Mouse (Mus musculus): ENCODE measurements around the gene Ptprd. TPM values are rescaled to one million over a fixed set of nuclear protein-coding genes. Genes with fewer than 3 reads are reported as not detected.
"Not testable (repeated sequence)": the region's sequence is repeated elsewhere in the genome, so short reads cannot be mapped to it uniquely, and the experiment has no call there.

The Ptprd gene
- total and polyA plus RNA-seq, 3 experiments, result not detected

GRCm38 (mm10) chr4:76037178-76037577 lies 2174.6 kb downstream of the Ptprd start:
- H3K36me3 ChIP-seq (ENCODE audit: control insufficient read depth in 1 of 2, insufficient read depth in 2 of 2, low read length in 2 of 2); H3K79me2 ChIP-seq (ENCODE audit: control insufficient read depth, insufficient read depth, low read length, poor library complexity); H3K9ac ChIP-seq (ENCODE audit: control insufficient read depth, low read depth, low read length, poor library complexity, severe bottlenecking); H3K4me1 ChIP-seq (ENCODE audit: control insufficient read depth in 1 of 2, insufficient read depth in 2 of 2, low read length in 2 of 2); H3K9me3 ChIP-seq (replicated peaks; ENCODE audit: insufficient read depth, low read length); H3K27ac ChIP-seq (ENCODE audit: control insufficient read depth, low read depth, low read length); H3K4me3 ChIP-seq (ENCODE audit: control insufficient read depth in 1 of 2, insufficient read depth in 1 of 2, low read depth in 2 of 2, low read length in 2 of 2); DNase-seq (ENCODE audit: low read depth, low spot score); H3K27me3 ChIP-seq (ENCODE audit: control insufficient read depth in 1 of 2, insufficient read depth in 2 of 2, low read length in 2 of 2): not testable (repeated sequence)

- Histone ChIP-seq H3K27ac (ENCODE audit: control insufficient read depth, low read depth, low read length) (no peak overlapping the region), H3K9ac (ENCODE audit: control insufficient read depth, low read depth, low read length, poor library complexity, severe bottlenecking) (no peak overlapping the region), H3K27me3 (ENCODE audit: control insufficient read depth in 1 of 2, insufficient read depth in 2 of 2, low read length in 2 of 2) (no peaks in the 10 kb centered on the region), H3K4me3 (ENCODE audit: control insufficient read depth in 1 of 2, insufficient read depth in 1 of 2, low read depth in 2 of 2, low read length in 2 of 2) (no peak overlapping the region), H3K9me3 (replicated peaks; ENCODE audit: insufficient read depth, low read length) (no peaks in the 10 kb centered on the region), H3K4me1 (ENCODE audit: control insufficient read depth in 1 of 2, insufficient read depth in 2 of 2, low read length in 2 of 2) (no peaks in the 10 kb centered on the region), H3K36me3 (ENCODE audit: control insufficient read depth in 1 of 2, insufficient read depth in 2 of 2, low read length in 2 of 2) (no peaks in the 10 kb centered on the region), H3K79me2 (ENCODE audit: control insufficient read depth, insufficient read depth, low read length, poor library complexity) (no peaks in the 10 kb centered on the region)
- no peak for DNase-seq (ENCODE audit: low read depth, low spot score)
- TF ChIP-seq MYC (IDR thresholded peaks at IDR 0.05; ENCODE audit: low read depth, low read length), result no peak
- no peak for TF ChIP-seq TBP (IDR thresholded peaks at IDR 0.05; ENCODE audit: low read depth, low read length)
- no peak for TF ChIP-seq MAX (IDR thresholded peaks at IDR 0.05; ENCODE audit: low read length)
- TF ChIP-seq RCOR1 (IDR thresholded peaks at IDR 0.05; ENCODE audit: low read depth, low read length), result no peak
- no peak for TF ChIP-seq ZC3H11A (IDR thresholded peaks at IDR 0.05; ENCODE audit: low read depth, low read length)
- TF ChIP-seq RAD21 (IDR thresholded peaks at IDR 0.05; ENCODE audit: low read depth, low read length), result no peak
- TF ChIP-seq BHLHE40 (IDR thresholded peaks at IDR 0.05; ENCODE audit: borderline replicate concordance, low read depth, low read length), result no peak
- TF ChIP-seq MAFK (IDR thresholded peaks at IDR 0.05; ENCODE audit: borderline replicate concordance, low read depth, low read length), result no peak
- no peak for TF ChIP-seq USF2 (IDR thresholded peaks at IDR 0.05; ENCODE audit: borderline replicate concordance in 1 of 2, insufficient read depth in 1 of 2, low read depth in 1 of 2, low read length in 2 of 2)
- no peak for TF ChIP-seq ELF1 (IDR thresholded peaks at IDR 0.05; ENCODE audit: low read depth, low read length)
- TF ChIP-seq MYB (IDR thresholded peaks at IDR 0.05; ENCODE audit: low read depth, low read length), result no peak
- no peak for TF ChIP-seq POLR2AphosphoS5 (IDR thresholded peaks at IDR 0.05; ENCODE audit: borderline replicate concordance, low read depth, low read length)
These were observed 2186.0 kb downstream of the Ptprd start for GRCm38 (mm10) chr4:76025571-76026325.

GRCm38 (mm10) chr4:76024502-76024821 lies 2187.3 kb downstream of the Ptprd start:
- Histone ChIP-seq H3K27me3 (ENCODE audit: control insufficient read depth in 1 of 2, insufficient read depth in 2 of 2, low read length in 2 of 2) (no peaks in the 10 kb centered on the region), H3K27ac (ENCODE audit: control insufficient read depth, low read depth, low read length) (no peak overlapping the region), H3K4me3 (ENCODE audit: control insufficient read depth in 1 of 2, insufficient read depth in 1 of 2, low read depth in 2 of 2, low read length in 2 of 2) (no peak overlapping the region), H3K9me3 (replicated peaks; ENCODE audit: insufficient read depth, low read length) (no peaks in the 10 kb centered on the region), H3K36me3 (ENCODE audit: control insufficient read depth in 1 of 2, insufficient read depth in 2 of 2, low read length in 2 of 2) (no peaks in the 10 kb centered on the region), H3K9ac (ENCODE audit: control insufficient read depth, low read depth, low read length, poor library complexity, severe bottlenecking) (no peak overlapping the region), H3K79me2 (ENCODE audit: control insufficient read depth, insufficient read depth, low read length, poor library complexity) (no peaks in the 10 kb centered on the region), H3K4me1 (ENCODE audit: control insufficient read depth in 1 of 2, insufficient read depth in 2 of 2, low read length in 2 of 2) (no peaks in the 10 kb centered on the region)
- TF ChIP-seq CHD1 (IDR thresholded peaks at IDR 0.05; ENCODE audit: low read depth, low read length) (no peak), MYB (IDR thresholded peaks at IDR 0.05; ENCODE audit: low read depth, low read length) (no peak), MAX (IDR thresholded peaks at IDR 0.05; ENCODE audit: low read length) (no peak), TBP (IDR thresholded peaks at IDR 0.05; ENCODE audit: low read depth, low read length) (no peak), ETS1 (IDR thresholded peaks at IDR 0.05; ENCODE audit: low read depth, low read length) (no peak), MAFK (IDR thresholded peaks at IDR 0.05; ENCODE audit: borderline replicate concordance, low read depth, low read length) (no peak), SIN3A (IDR thresholded peaks at IDR 0.05; ENCODE audit: low read length) (no peak), CTCF (IDR thresholded peaks at IDR 0.05 in 2 of 3, conservative IDR thresholded peaks at IDR 0.05 in 1 of 3; ENCODE audit: control insufficient read depth in 1 of 3, insufficient read depth in 1 of 3, low read depth in 2 of 3, low read length in 3 of 3, poor library complexity in 1 of 3, severe bottlenecking in 1 of 3) (no peak), KAT2A (conservative IDR thresholded peaks at IDR 0.05; ENCODE audit: low read depth, low read length) (no peak)
- no peak for DNase-seq (ENCODE audit: low read depth, low spot score)

Data from MEL (cell line).